Mouse (Mus musculus): ENCODE results near the gene Gm28051. TPM values are rescaled to one million over a fixed set of nuclear protein-coding genes. Genes with fewer than 3 reads are reported as not detected.

The Gm28051 gene
- not detected in 2 replicates for total RNA-seq (2023)

GRCm38 (mm10) chr12:102757689-102758402, at the start of gene Gm28051, which contains the start of the genes Gon7 and Ubr7:
Gene Gm28051 (minus strand): TSS chr12:102757765.
Gene Gon7 (minus strand): TSS chr12:102757803.
Gene Ubr7 (plus strand): TSS chr12:102757967.

GRCm38 (mm10) chr12:102758403-102758756, 815 bp upstream of the Gm28051 start, which contains the start of gene Gm20604:
Gene Gm20604 (minus strand): TSS chr12:102758672.

GRCm38 (mm10) chr12:102743589-102744574, 13.7 kb downstream of the Gm28051 start, which contains the start of the genes Moap1 and Tmem251:
Gene Moap1 (minus strand): TSS chr12:102743661.
Gene Tmem251 (plus strand): TSS chr12:102743762.

GRCm38 (mm10) chr12:102704457-102705198, 52.9 kb downstream of the Gm28051 start, which contains the start of gene Itpk1:
Gene Itpk1 (minus strand): TSS chr12:102704930.

Other genes starting within 250 kb of the Gm28051 start
- not detected in 2 replicates for gene Chga, start 202.8 kb downstream of the Gm28051 start, total RNA-seq (2023)
- gene Itpk1, start 52.8 kb downstream of the Gm28051 start, total RNA-seq (2023), result 35.4 and 38.4 TPM in 2 replicates
- gene Moap1, start 14.1 kb downstream of the Gm28051 start, total RNA-seq (2023), result 9.1 and 14.4 TPM in 2 replicates
- 22.0 and 22.3 TPM in 2 replicates for gene Tmem251, start 14.0 kb downstream of the Gm28051 start, total RNA-seq (2023)
- gene Gon7, start within 50 bp of the Gm28051 start, total RNA-seq (2023), result 22.1 and 24.6 TPM in 2 replicates
- gene Ubr7, start 202 bp upstream of the Gm28051 start, total RNA-seq (2023), result 12.0 and 16.0 TPM in 2 replicates
- 7.6 and 8.6 TPM in 2 replicates for gene Gm20604, start 907 bp upstream of the Gm28051 start, total RNA-seq (2023)
- gene Btbd7, start 120.7 kb upstream of the Gm28051 start, total RNA-seq (2023), result 34.9 and 50.3 TPM in 2 replicates
- not detected in 2 replicates for gene Cox8c, start 141.6 kb upstream of the Gm28051 start, total RNA-seq (2023)
- gene Unc79, start 191.1 kb upstream of the Gm28051 start, total RNA-seq (2023), result not detected in 2 replicates

All from neutrophil, adult 65 days (primary cell).